Mouse (Mus musculus): Measurements from ENCODE around the gene Stox2. TPM values are rescaled to one million over a fixed set of nuclear protein-coding genes. Genes with fewer than 3 reads are reported as not detected.
A peak's percentile ranks its signal among the peaks of the same experiment; 100 is the strongest.

Stox2 gene
- total RNA-seq, 2 experiments from 2014 or later: 8.7 to 8.9 TPM

- DNase-seq: no peak
Observed at GRCm38 (mm10) chr8:47409061-47409460, 37.1 kb downstream of the Stox2 start.

GRCm38 (mm10) chr8:47404852-47405251 is 41.3 kb downstream of the Stox2 start:
- no peak for DNase-seq

GRCm38 (mm10) chr8:47392927-47393326 is 53.2 kb downstream of the Stox2 start:
- no peak for DNase-seq

GRCm38 (mm10) chr8:47392290-47392689 is 53.9 kb downstream of the Stox2 start:
- peak in 1 of 2 experiments; percentile 26 for DNase-seq

GRCm38 (mm10) chr8:47391844-47392243 is 54.3 kb downstream of the Stox2 start:
- no peak for DNase-seq

GRCm38 (mm10) chr8:47389430-47389829 is 56.7 kb downstream of the Stox2 start:
- DNase-seq: no peak

- DNase-seq: peak; percentile 36 to 70
Observed at GRCm38 (mm10) chr8:47388171-47388570, 58.0 kb downstream of the Stox2 start.

- no peak for DNase-seq
Observed at GRCm38 (mm10) chr8:47385810-47386209, 60.4 kb downstream of the Stox2 start.

GRCm38 (mm10) chr8:47384151-47384550 is 62.0 kb downstream of the Stox2 start:
- no peak for DNase-seq

- no peak for DNase-seq
Observed at GRCm38 (mm10) chr8:47383632-47384031, 62.5 kb downstream of the Stox2 start.

GRCm38 (mm10) chr8:47381216-47381615 is 64.9 kb downstream of the Stox2 start:
- DNase-seq: peak; percentile 74

GRCm38 (mm10) chr8:47380725-47381124 is 65.4 kb downstream of the Stox2 start:
- DNase-seq: no peak

- DNase-seq: peak; percentile 48 to 81
Observed at GRCm38 (mm10) chr8:47380075-47380474, 66.1 kb downstream of the Stox2 start.

- DNase-seq: no peak
Observed at GRCm38 (mm10) chr8:47376651-47377050, 69.5 kb downstream of the Stox2 start.

- no peak for DNase-seq
Observed at GRCm38 (mm10) chr8:47373757-47374156, 72.4 kb downstream of the Stox2 start.

- peak in 1 of 2 experiments; percentile 33 for DNase-seq
Observed at GRCm38 (mm10) chr8:47371539-47371938, 74.6 kb downstream of the Stox2 start.

- no peak for DNase-seq
Observed at GRCm38 (mm10) chr8:47371081-47371480, 75.1 kb downstream of the Stox2 start.

GRCm38 (mm10) chr8:47370421-47371080 is 75.6 kb downstream of the Stox2 start:
- DNase-seq: peak; percentile 85 to 90

- no peak for DNase-seq
Observed at GRCm38 (mm10) chr8:47369949-47370348, 76.2 kb downstream of the Stox2 start.

- no peak for DNase-seq
Observed at GRCm38 (mm10) chr8:47369044-47369769, 77.0 kb downstream of the Stox2 start.

- DNase-seq: peak; percentile 48 to 63
Observed at GRCm38 (mm10) chr8:47367029-47367428, 79.1 kb downstream of the Stox2 start.

GRCm38 (mm10) chr8:47363271-47363670 is 82.9 kb downstream of the Stox2 start:
- peak; percentile 60 to 78 for DNase-seq

GRCm38 (mm10) chr8:47355340-47355906 is 90.7 kb downstream of the Stox2 start:
- DNase-seq: no peak

All from heart, adult 18-20 months (tissue).